Mouse (Mus musculus): ENCODE data around the gene Gm49361. TPM values are rescaled to one million over a fixed set of nuclear protein-coding genes. Genes with fewer than 3 reads are reported as not detected.

The Gm49361 gene
- polyA plus RNA-seq, 2 experiments from 2014 or later: not detected

- peak; percentile 71 for ATAC-seq
Measured at GRCm38 (mm10) chr14:57729975-57730499, 15.9 kb downstream of the Gm49361 start.

GRCm38 (mm10) chr14:57729364-57729763 is 16.5 kb downstream of the Gm49361 start:
- ATAC-seq: peak; percentile 53

- no peak for ATAC-seq
Measured at GRCm38 (mm10) chr14:57726172-57726571, 19.7 kb downstream of the Gm49361 start.

- ATAC-seq: no peak
Measured at GRCm38 (mm10) chr14:57724473-57724872, 21.4 kb downstream of the Gm49361 start.

- no peak for ATAC-seq
Measured at GRCm38 (mm10) chr14:57718245-57718644, 27.7 kb downstream of the Gm49361 start.

- no peak for ATAC-seq
Measured at GRCm38 (mm10) chr14:57716601-57717245, 29.2 kb downstream of the Gm49361 start.

GRCm38 (mm10) chr14:57712884-57713283 is 33.0 kb downstream of the Gm49361 start:
- ATAC-seq: peak; percentile 79

GRCm38 (mm10) chr14:57711059-57711458 is 34.8 kb downstream of the Gm49361 start:
- peak; percentile 47 for ATAC-seq

- no peak for ATAC-seq
Measured at GRCm38 (mm10) chr14:57709171-57709570, 36.7 kb downstream of the Gm49361 start.

GRCm38 (mm10) chr14:57708580-57708979 is 37.3 kb downstream of the Gm49361 start:
- no peak for ATAC-seq

- no peak for ATAC-seq
Measured at GRCm38 (mm10) chr14:57707100-57707893, 38.6 kb downstream of the Gm49361 start.

GRCm38 (mm10) chr14:57706760-57707099 is 39.2 kb downstream of the Gm49361 start:
- no peak for ATAC-seq

GRCm38 (mm10) chr14:57705759-57706158 is 40.1 kb downstream of the Gm49361 start:
- ATAC-seq: no peak

- ATAC-seq: no peak
Measured at GRCm38 (mm10) chr14:57705075-57705474, 40.8 kb downstream of the Gm49361 start.

- ATAC-seq: no peak
Measured at GRCm38 (mm10) chr14:57701915-57702477, 43.9 kb downstream of the Gm49361 start.

GRCm38 (mm10) chr14:57699461-57699970 is 46.4 kb downstream of the Gm49361 start:
- ATAC-seq: no peak

GRCm38 (mm10) chr14:57699016-57699415 is 46.9 kb downstream of the Gm49361 start:
- ATAC-seq: no peak

- no peak for ATAC-seq
Measured at GRCm38 (mm10) chr14:57696066-57696465, 49.8 kb downstream of the Gm49361 start.

GRCm38 (mm10) chr14:57695550-57695949 is 50.4 kb downstream of the Gm49361 start:
- ATAC-seq: no peak

- no peak for ATAC-seq
Measured at GRCm38 (mm10) chr14:57694246-57694645, 51.7 kb downstream of the Gm49361 start.

GRCm38 (mm10) chr14:57692517-57693130 is 53.3 kb downstream of the Gm49361 start:
- ATAC-seq: no peak

- ATAC-seq: no peak
Measured at GRCm38 (mm10) chr14:57691316-57691715, 54.6 kb downstream of the Gm49361 start.

GRCm38 (mm10) chr14:57690681-57691080 is 55.2 kb downstream of the Gm49361 start:
- no peak for ATAC-seq
